Mouse (Mus musculus) forebrain, embryonic 10.5 days (tissue): ENCODE data around the gene Cyb561. TPM values are rescaled to one million over a fixed set of nuclear protein-coding genes. Genes with fewer than 3 reads are reported as not detected.

Source experiments
- DNase-seq: peaks from one replicate; pipeline ENCODE4 v3.0.0-alpha.2; 2017; ENCODE audit warnings: low spot score; ENCODE audit errors: extremely low spot score
- H3K27ac ChIP-seq: fragments of 300-500 bp; sonication (generic); 2 replicates; pipeline ENCODE4 v1.5.1; 2016; ENCODE audit warnings: mild to moderate bottlenecking
- H3K27me3 ChIP-seq: fragments of 300-500 bp; sonication (generic); 2 replicates; pipeline ENCODE4 v1.6.1; 2016; ENCODE audit warnings: mild to moderate bottlenecking; ENCODE audit not compliant: poor library complexity, severe bottlenecking
- H3K36me3 ChIP-seq: fragments of 300-500 bp; sonication (generic); replicated peaks from 2 replicates; pipeline ENCODE4 v1.6.1; 2016; ENCODE audit warnings: mild to moderate bottlenecking, moderate library complexity
- H3K4me1 ChIP-seq: fragments of 300-500 bp; sonication (generic); 2 replicates; pipeline ENCODE4 v1.6.1; 2016
- H3K4me3 ChIP-seq: fragments of 300-500 bp; sonication (generic); 2 replicates; pipeline ENCODE4 v1.5.1; 2016; ENCODE audit warnings: mild to moderate bottlenecking, moderate library complexity
- H3K9me3 ChIP-seq: fragments of 300-500 bp; sonication (generic); 2 replicates; pipeline ENCODE4 v1.6.1; 2016; ENCODE audit warnings: mild to moderate bottlenecking, moderate library complexity
- WGBS: fragments of 180-500 bp; shearing (Covaris S2); methylation state at CpG from one replicate; pipeline ENCODE4 v1.1.7; 2016; 5-methylcytosine and 5-hydroxymethylcytosine counted together
- polyA plus RNA-seq: library from polyadenylated mRNA; unstranded; fragments of >200 nt; fragmentation: Nextera tagmentation; extraction: Ambion mirVana; gene quantifications from 2 replicates; pipeline ENCODE4 v1.2.1, GENCODE M21; 2016

The Cyb561 gene
- polyA plus RNA-seq = 14.5 and 15.4 TPM in 2 replicates

DNA sequence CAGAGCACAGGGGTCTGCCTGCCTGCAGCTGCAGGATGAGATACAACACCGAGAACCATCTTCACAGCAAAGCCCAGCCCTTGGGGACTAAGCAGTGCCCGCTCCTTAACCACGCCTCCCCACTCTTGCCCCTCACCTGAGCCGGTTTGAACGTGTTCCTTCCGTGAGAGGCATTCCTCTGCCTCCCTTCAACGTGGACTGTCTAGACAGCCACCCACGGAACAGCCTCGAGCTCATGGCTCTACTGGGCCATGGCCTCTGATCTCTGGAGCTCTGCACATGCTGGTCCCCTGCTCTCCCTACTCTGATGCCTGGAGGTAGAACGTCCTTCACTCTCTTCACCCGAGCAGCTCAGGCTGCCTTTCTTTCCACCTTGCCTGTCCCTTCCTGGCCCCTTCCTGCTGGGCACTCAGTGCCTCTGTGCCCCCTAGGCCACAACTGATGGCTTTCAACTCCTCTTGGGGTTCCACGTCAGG is at the start of gene Cyb561:
Cyb561 (minus strand) TSS at position 426 of the 476 bp plus-strand sequence.
- Histone ChIP-seq H3K4me3 (no peak within 1 kb of the TSS), H3K9me3 (no peaks in the 10 kb centered on the region), H3K27ac (no peak within 1 kb of the TSS; the same call in 1 of the 2 replicates), H3K27me3 (no peaks in the 10 kb centered on the region), H3K4me1 (peaks cover 29% of the 10 kb centered on the region), H3K36me3 (no peaks in the 10 kb centered on the region)
- DNase-seq = no peak
- 79% methylated on average over 12 of the region's 12 CpGs for WGBS

DNA sequence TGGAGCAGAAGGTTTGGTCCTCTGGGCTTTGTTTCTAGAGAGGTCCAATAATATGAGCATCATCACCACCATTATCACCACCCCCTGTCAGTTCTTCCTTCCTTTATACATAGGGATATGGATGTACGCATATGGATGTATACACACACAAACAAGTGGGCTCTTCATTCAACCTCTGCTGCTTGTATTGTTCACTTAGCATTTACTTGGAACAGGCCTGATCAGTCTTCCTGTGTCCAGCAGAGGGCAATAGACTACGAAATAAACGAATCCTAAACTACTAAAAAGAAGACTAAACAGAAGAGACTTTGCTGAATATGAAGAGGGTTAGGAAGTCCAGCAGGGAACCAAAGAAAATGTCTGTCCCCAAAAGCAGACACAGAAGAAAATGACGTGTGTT is 48.6 kb upstream of the Cyb561 start:
- Histone ChIP-seq H3K9me3 (no peaks in the 10 kb centered on the region), H3K27me3 (no peaks in the 10 kb centered on the region), H3K36me3 (no peaks in the 10 kb centered on the region), H3K27ac (no peak overlapping the region), H3K4me1 (no peaks in the 10 kb centered on the region), H3K4me3 (no peak overlapping the region)
- DNase-seq = no peak
- WGBS = 42% methylated on average over 4 of the region's 4 CpGs

DNA sequence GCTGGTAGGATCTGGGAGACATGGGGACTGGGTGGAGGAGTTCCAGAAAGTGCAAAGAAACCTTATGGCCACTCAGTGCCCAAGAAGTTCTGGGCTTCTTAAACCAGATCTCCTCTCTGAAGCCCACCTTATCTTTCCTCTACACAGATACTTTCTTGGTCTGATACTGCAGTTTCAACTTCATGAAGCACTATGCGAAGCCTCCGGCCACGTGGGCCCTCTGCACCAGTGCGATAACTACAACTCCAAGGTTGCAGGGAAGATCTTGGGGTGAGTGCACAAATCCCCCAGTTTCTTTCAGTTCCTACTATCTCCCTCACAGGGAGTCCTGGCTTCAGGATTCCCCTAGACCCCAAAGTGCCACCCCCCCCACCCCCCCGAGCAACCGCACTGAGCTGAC is 46.9 kb upstream of the Cyb561 start:
- Histone ChIP-seq H3K36me3 (no peaks in the 10 kb centered on the region), H3K27me3 (no peaks in the 10 kb centered on the region), H3K4me1 (no peaks in the 10 kb centered on the region), H3K27ac (no peak overlapping the region), H3K9me3 (no peaks in the 10 kb centered on the region), H3K4me3 (no peak overlapping the region)
- WGBS = 90% methylated on average over 6 of the region's 6 CpGs
- DNase-seq = no peak

DNA sequence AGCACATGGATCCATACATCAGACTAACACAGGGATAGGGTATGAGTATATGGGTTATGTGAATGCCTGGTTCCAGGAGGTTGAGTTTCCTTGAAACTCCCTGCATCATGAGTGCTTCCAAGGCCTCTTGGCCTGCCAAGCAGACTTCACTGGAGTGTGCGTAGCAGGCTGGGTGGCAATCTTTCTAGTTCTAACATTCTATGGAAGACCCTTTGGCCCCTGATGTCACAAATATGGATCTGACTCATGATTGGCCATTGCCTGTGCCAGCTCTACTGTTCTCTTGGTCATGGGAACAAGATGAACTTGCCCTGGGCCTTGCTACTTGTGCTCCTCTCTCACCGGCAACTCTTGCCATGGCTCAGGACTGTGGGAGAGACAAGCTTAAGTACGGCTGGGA is 41.2 kb upstream of the Cyb561 start, which contains the start of gene Ace3:
Ace3 (plus strand) TSS at position 301 of the 400 bp plus-strand sequence.
- Histone ChIP-seq H3K27ac (no peak within 1 kb of the TSS), H3K36me3 (no peaks in the 10 kb centered on the region), H3K27me3 (no peaks in the 10 kb centered on the region), H3K4me1 (no peaks in the 10 kb centered on the region), H3K9me3 (no peaks in the 10 kb centered on the region), H3K4me3 (no peak within 1 kb of the TSS)
- WGBS = 94% methylated on average over 3 of the region's 3 CpGs
- DNase-seq = no peak

DNA sequence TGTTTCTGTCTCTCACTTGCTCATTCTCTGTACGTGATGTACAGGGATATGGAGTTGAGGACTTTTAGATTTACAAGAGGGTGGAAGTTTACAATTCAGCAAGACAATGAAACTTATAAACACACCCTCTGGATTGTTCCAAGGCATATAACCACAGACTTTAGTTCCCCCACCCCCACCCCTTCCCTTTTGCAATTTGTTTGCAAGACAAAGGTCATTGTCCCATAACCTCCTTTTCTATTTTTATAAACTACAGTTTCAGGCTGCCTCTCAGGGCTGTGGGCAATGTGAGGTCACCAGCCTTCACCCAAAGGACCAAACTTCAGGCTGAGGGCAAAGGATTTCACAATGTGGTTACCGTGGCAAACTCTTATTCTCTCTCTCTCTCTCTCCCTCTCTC is 37.1 kb upstream of the Cyb561 start:
- Histone ChIP-seq H3K4me3 (no peak overlapping the region), H3K4me1 (no peaks in the 10 kb centered on the region), H3K9me3 (no peaks in the 10 kb centered on the region), H3K36me3 (no peaks in the 10 kb centered on the region), H3K27me3 (no peaks in the 10 kb centered on the region), H3K27ac (no peak overlapping the region)
- WGBS = 77% methylated on average over 2 of the region's 2 CpGs
- no peak for DNase-seq

DNA sequence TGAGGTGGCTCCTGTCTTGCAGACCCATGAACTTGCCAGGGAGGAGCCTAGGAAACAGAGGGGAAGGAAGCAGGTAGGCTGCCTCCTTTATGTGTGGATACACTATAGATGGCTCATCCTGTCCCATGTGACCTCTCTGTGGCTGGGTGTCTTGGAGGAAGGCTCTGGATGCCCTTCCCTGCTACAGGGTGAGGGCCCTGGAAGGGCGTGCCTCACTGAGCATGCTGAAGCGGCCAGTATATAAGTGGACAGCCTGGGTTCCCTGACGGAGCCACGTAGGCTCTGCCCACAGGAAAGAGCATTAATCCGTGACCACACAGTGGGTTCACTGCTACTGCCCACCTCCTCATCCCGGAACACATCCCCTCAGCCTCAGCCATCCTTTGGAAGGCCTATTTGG is 36.3 kb upstream of the Cyb561 start:
- H3K4me1 ChIP-seq = no peaks in the 10 kb centered on the region
- H3K27ac ChIP-seq = no peak overlapping the region
- WGBS = 78% methylated on average over 6 of the region's 6 CpGs
- no peak overlapping the region for H3K4me3 ChIP-seq
- no peaks in the 10 kb centered on the region for H3K36me3 ChIP-seq
- no peak for DNase-seq
- H3K9me3 ChIP-seq = no peaks in the 10 kb centered on the region
- H3K27me3 ChIP-seq = no peaks in the 10 kb centered on the region

DNA sequence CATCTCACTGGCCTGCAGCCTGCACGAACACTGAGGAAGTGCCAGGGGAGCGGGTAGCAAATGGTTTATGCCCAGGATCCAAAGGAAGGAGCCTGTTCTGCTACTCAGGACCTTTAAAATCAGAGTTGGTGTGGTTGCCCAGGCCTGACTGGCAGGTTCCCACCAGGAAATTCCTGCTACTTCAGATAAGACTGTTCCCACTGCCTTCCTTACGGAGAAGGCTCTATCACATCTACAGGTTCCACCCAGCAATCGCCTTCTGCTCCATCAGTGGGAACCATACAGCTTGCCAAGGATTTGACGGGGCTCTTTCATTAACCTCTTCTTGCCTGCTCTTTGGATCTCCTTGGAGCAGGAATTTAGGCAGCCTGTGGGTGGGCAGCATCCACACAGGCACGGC is 34.3 kb upstream of the Cyb561 start:
- no peaks in the 10 kb centered on the region for H3K36me3 ChIP-seq
- 84% methylated on average over 6 of the region's 6 CpGs for WGBS
- no peaks in the 10 kb centered on the region for H3K4me1 ChIP-seq
- no peaks in the 10 kb centered on the region for H3K9me3 ChIP-seq
- H3K27ac ChIP-seq = no peak overlapping the region
- no peak overlapping the region for H3K4me3 ChIP-seq
- DNase-seq = no peak
- no peaks in the 10 kb centered on the region for H3K27me3 ChIP-seq

DNA sequence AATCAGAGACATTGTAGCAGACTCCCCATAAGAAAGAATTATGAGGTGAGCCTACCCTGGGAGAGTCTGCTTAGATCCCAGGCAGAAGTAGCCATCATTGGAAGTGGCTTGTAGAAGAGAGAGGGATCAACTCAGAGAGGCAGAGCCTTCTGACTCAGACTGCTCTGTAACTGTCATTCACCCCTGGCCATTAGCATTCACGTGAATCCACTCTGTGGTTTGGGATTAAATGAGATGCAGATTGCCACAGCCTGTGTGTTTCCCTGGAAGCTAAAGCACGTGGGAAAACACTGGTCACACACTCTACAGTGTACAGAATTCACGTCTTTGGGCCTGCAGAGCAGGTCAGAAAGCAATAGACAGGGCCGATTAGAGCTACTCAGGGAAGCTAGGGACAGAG is 31.3 kb upstream of the Cyb561 start:
- Histone ChIP-seq H3K9me3 (no peaks in the 10 kb centered on the region), H3K4me1 (no peaks in the 10 kb centered on the region), H3K27me3 (no peaks in the 10 kb centered on the region), H3K36me3 (no peaks in the 10 kb centered on the region), H3K4me3 (no peak overlapping the region), H3K27ac (no peak overlapping the region)
- DNase-seq = no peak
- 76% methylated on average over 4 of the region's 4 CpGs for WGBS

DNA sequence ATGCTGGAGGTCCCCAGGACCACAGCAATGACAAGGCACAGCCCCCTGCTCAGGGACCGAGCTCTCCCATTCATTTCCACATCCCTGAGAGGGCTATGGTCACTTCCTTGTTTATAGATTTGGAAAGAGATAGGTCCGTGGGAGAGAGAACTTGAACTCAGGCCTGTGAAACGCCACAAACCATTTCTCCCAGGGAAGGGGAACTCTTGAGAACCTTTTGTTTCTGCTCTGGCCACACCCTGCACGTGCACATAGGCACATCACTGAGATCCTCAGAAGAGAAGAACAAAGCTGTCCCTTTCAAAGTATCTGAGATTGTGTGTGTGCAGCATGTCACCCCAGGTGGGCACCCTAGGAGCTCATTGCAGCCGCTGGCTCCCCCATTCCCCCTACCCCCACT is 25.5 kb upstream of the Cyb561 start:
- Histone ChIP-seq H3K27ac (no peak overlapping the region), H3K9me3 (no peaks in the 10 kb centered on the region), H3K27me3 (no peaks in the 10 kb centered on the region), H3K4me1 (no peaks in the 10 kb centered on the region; the same call in 1 of the 2 replicates), H3K36me3 (no peaks in the 10 kb centered on the region), H3K4me3 (no peak overlapping the region)
- DNase-seq = no peak
- 70% methylated on average over 5 of the region's 5 CpGs for WGBS

DNA sequence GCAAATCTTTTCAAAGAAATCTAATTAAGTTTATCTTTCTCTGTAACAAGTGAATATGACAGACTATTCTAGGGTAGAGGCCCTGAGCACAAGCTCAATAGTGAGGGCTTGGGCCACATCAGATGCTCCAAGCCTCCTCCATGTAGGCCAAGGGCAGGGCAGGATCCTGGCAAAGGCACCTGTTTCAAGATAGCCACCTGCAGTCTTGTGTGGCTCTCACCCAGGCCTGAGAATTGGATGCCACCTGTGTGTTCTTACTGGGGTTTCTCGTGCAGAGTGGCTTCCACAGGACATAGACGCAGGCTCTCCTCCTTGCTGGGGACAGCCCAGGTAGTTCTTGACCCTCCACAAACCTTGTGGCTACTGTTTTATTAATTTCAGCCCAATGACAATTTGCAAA is 25.1 kb upstream of the Cyb561 start:
- no peak for DNase-seq
- Histone ChIP-seq H3K27ac (no peak overlapping the region), H3K27me3 (no peaks in the 10 kb centered on the region), H3K9me3 (no peaks in the 10 kb centered on the region), H3K4me3 (no peak overlapping the region), H3K4me1 (no peaks in the 10 kb centered on the region; the same call in 1 of the 2 replicates), H3K36me3 (no peaks in the 10 kb centered on the region)
- WGBS = 85% methylated on average over 2 of the region's 2 CpGs

DNA sequence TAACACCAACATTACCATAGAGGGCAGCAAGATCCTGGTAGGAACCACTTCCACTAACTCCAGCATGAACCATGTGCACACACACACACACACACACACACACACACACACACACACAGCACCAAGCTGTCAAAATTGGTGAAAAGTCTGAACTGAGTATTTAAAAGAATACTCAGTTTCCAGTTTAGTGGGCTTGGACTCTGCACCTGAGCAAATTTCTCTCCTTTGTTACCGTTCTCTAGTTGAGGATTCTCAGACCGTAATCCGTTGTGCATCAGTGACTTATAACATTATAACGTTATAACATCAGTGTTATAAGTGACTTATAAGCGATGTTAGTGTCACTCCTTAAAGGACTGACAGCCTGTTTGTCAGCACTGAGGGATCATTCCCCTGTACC is 22.5 kb upstream of the Cyb561 start:
- Histone ChIP-seq H3K27ac (no peak overlapping the region), H3K9me3 (no peaks in the 10 kb centered on the region), H3K4me1 (no peaks in the 10 kb centered on the region; the same call in 1 of the 2 replicates), H3K4me3 (no peak overlapping the region), H3K27me3 (peaks cover 13% of the 10 kb centered on the region; the same call in 1 of the 2 replicates), H3K36me3 (no peaks in the 10 kb centered on the region)
- WGBS = 89% methylated on average over 5 of the region's 5 CpGs
- no peak for DNase-seq

DNA sequence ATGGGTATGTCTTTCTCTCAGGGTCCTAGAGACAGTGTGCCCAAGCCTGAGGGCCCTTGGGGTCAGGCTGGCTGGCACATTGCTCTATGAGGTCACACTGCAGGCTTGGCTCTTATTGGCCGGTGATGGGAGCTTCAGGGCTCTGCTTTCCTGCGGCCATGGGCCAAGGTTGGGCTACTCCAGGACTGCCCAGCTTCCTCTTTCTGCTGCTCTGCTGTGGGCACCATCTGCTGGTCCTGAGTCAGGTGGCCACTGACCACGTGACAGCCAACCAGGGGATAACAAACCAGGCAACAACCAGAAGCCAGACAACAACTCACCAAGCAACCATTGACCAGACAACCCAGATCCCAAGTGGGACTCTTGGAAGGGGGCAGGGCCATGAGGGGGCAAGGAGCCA is 21.9 kb upstream of the Cyb561 start:
- Histone ChIP-seq H3K4me1 (no peaks in the 10 kb centered on the region; the same call in 1 of the 2 replicates), H3K27me3 (peaks cover 19% of the 10 kb centered on the region), H3K9me3 (no peaks in the 10 kb centered on the region), H3K36me3 (no peaks in the 10 kb centered on the region), H3K4me3 (no peak overlapping the region), H3K27ac (no peak overlapping the region)
- WGBS = 78% methylated on average over 3 of the region's 3 CpGs
- DNase-seq = no peak

DNA sequence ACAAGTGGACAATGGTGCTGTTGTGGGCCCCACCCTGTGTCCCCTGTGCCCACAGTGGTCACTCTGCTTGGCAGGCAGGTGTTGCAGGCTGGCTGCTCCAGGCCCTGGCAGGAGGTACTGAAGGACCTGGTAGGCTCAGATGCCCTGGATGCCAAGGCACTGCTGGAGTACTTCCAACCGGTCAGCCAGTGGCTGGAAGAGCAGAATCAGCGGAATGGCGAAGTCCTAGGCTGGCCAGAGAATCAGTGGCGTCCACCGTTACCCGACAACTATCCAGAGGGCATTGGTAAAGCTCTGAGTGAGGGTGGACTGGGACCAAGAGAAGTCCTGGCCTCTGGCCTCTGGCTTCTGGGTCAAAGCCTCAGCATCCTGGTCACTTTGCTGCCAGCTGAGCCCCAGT is 21.5 kb upstream of the Cyb561 start:
- Histone ChIP-seq H3K27me3 (peaks cover 23% of the 10 kb centered on the region), H3K9me3 (no peaks in the 10 kb centered on the region), H3K4me1 (no peaks in the 10 kb centered on the region; the same call in 1 of the 2 replicates), H3K36me3 (no peaks in the 10 kb centered on the region), H3K27ac (no peak overlapping the region), H3K4me3 (no peak overlapping the region)
- WGBS = 93% methylated on average over 6 of the region's 6 CpGs
- DNase-seq = no peak

DNA sequence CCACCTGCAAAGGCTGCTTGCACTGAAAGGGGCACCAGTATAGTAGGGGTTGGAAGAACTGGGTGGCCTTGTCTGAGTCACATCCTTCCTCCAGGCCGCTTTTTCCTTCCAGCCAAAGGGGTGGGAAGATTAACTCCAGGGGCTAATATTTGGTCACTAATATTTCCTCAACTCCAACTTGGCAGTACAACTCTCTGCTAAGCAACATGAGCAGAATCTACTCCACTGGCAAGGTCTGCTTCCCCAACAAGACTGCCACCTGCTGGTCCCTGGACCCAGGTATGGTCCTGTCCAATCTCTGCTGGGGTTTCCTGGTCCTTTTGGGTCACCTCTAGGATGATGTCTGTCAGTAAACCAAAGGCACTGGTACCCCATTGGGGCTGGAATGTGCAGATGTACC is 16.4 kb upstream of the Cyb561 start:
- no peak overlapping the region for H3K27ac ChIP-seq
- 35% methylated on average over 1 of the region's 1 CpGs for WGBS
- no peak overlapping the region for H3K4me3 ChIP-seq
- H3K4me1 ChIP-seq = peaks cover 23% of the 10 kb centered on the region
- H3K36me3 ChIP-seq = no peaks in the 10 kb centered on the region
- no peak for DNase-seq
- H3K27me3 ChIP-seq = peaks cover 65% of the 10 kb centered on the region
- no peaks in the 10 kb centered on the region for H3K9me3 ChIP-seq
